Mouse (Mus musculus): Measurements from ENCODE around the gene Prr5.

- no peak for TF ChIP-seq POLR2A (IDR thresholded peaks at IDR 0.05; ENCODE audit: insufficient read depth, low read depth, low read length)
- TF ChIP-seq CTCF (IDR thresholded peaks at IDR 0.05; ENCODE audit: insufficient read depth, low read depth, low read length): no peak
Observed at GRCm38 (mm10) chr15:84659856-84660255, 9.6 kb upstream of the Prr5 start.

Data from olfactory bulb, adult 2 months (tissue).